Mouse (Mus musculus): ENCODE data around the gene Sfrp2. TPM values are rescaled to one million over a fixed set of nuclear protein-coding genes. Genes with fewer than 3 reads are reported as not detected.

Sfrp2 gene
- polyA plus RNA-seq, 1 experiment from 2014 or later: 166 TPM

GRCm38 (mm10) chr3:83747895-83748294, 18.2 kb upstream of the Sfrp2 start:
- Histone ChIP-seq H3K4me3 (ENCODE audit: low read length) (no peak overlapping the region), H3K9me3 (ENCODE audit: low read length) (no peaks in the 10 kb centered on the region), H3K27me3 (ENCODE audit: insufficient read depth, low read length) (no peaks in the 10 kb centered on the region), H3K36me3 (ENCODE audit: insufficient read depth, low read length) (no peaks in the 10 kb centered on the region), H3K4me2 (replicated peaks; ENCODE audit: low read depth, low read length) (no peak overlapping the region), H3K27ac (ENCODE audit: low read length) (no peak overlapping the region), H3K4me1 (ENCODE audit: insufficient read depth, low read length) (no peaks in the 10 kb centered on the region), H3K9ac (replicated peaks; ENCODE audit: low read length) (no peak overlapping the region)
- WGBS: 71% methylated on average over 5 of the region's 5 CpGs
- ATAC-seq (ENCODE audit: low FRiP score, low TSS enrichment): no peak

- no peak overlapping the region for H3K4me3 ChIP-seq (ENCODE audit: low read length)
- no peak overlapping the region for H3K4me2 ChIP-seq (replicated peaks; ENCODE audit: low read depth, low read length)
- H3K9ac ChIP-seq (replicated peaks; ENCODE audit: low read length): no peak overlapping the region
- H3K4me1 ChIP-seq (ENCODE audit: insufficient read depth, low read length): no peaks in the 10 kb centered on the region
- WGBS: 40% methylated on average over 2 of the region's 2 CpGs
- no peaks in the 10 kb centered on the region for H3K36me3 ChIP-seq (ENCODE audit: insufficient read depth, low read length)
- no peak overlapping the region for H3K27ac ChIP-seq (ENCODE audit: low read length)
- H3K9me3 ChIP-seq (ENCODE audit: low read length): 0 out of 2 replicates have a peak, but pooled peaks cover 2% of the 10 kb centered on the region
- ATAC-seq (ENCODE audit: low FRiP score, low TSS enrichment): peak; percentile 31; the same call in 1 of the 2 replicates
- no peaks in the 10 kb centered on the region for H3K27me3 ChIP-seq (ENCODE audit: insufficient read depth, low read length)
Observed at GRCm38 (mm10) chr3:83751625-83752024, 14.5 kb upstream of the Sfrp2 start.

GRCm38 (mm10) chr3:83752196-83752595, 13.9 kb upstream of the Sfrp2 start:
- 79% methylated on average over 5 of the region's 5 CpGs for WGBS

GRCm38 (mm10) chr3:83755043-83755635, 11.0 kb upstream of the Sfrp2 start:
- no peak overlapping the region for H3K4me3 ChIP-seq (ENCODE audit: low read length)
- 70% methylated on average over 15 of the region's 15 CpGs for WGBS
- no peak overlapping the region for H3K27ac ChIP-seq (ENCODE audit: low read length)
- H3K4me1 ChIP-seq (ENCODE audit: insufficient read depth, low read length): no peaks in the 10 kb centered on the region
- H3K36me3 ChIP-seq (ENCODE audit: insufficient read depth, low read length): no peaks in the 10 kb centered on the region
- H3K4me2 ChIP-seq (replicated peaks; ENCODE audit: low read depth, low read length): no peak overlapping the region
- no peak overlapping the region for H3K9ac ChIP-seq (replicated peaks; ENCODE audit: low read length)
- H3K27me3 ChIP-seq (ENCODE audit: insufficient read depth, low read length): no peaks in the 10 kb centered on the region
- ATAC-seq (ENCODE audit: low FRiP score, low TSS enrichment): no peak
- 0 out of 2 replicates have a peak, but pooled peaks cover 5% of the 10 kb centered on the region for H3K9me3 ChIP-seq (ENCODE audit: low read length)

More at GRCm38 (mm10) chr3:83752196-83752595, 13.9 kb upstream of the Sfrp2 start:
- Histone ChIP-seq H3K27me3 (ENCODE audit: insufficient read depth, low read length) (no peaks in the 10 kb centered on the region), H3K4me3 (ENCODE audit: low read length) (no peak overlapping the region), H3K36me3 (ENCODE audit: insufficient read depth, low read length) (no peaks in the 10 kb centered on the region), H3K4me2 (replicated peaks; ENCODE audit: low read depth, low read length) (no peak overlapping the region), H3K9me3 (ENCODE audit: low read length) (0 out of 2 replicates have a peak, but pooled peaks cover 5% of the 10 kb centered on the region), H3K4me1 (ENCODE audit: insufficient read depth, low read length) (no peaks in the 10 kb centered on the region), H3K9ac (replicated peaks; ENCODE audit: low read length) (no peak overlapping the region), H3K27ac (ENCODE audit: low read length) (no peak overlapping the region)
- ATAC-seq (ENCODE audit: low FRiP score, low TSS enrichment): no peak

- WGBS: 67% methylated on average over 6 of the region's 6 CpGs
- ATAC-seq (ENCODE audit: low FRiP score, low TSS enrichment): no peak
Observed at GRCm38 (mm10) chr3:83755666-83756065, 10.5 kb upstream of the Sfrp2 start.

GRCm38 (mm10) chr3:83762361-83762760, 3.8 kb upstream of the Sfrp2 start:
- Histone ChIP-seq H3K36me3 (ENCODE audit: insufficient read depth, low read length) (no peaks in the 10 kb centered on the region), H3K4me1 (ENCODE audit: insufficient read depth, low read length) (peaks cover 14% of the 10 kb centered on the region; the same call in 1 of the 2 replicates), H3K4me2 (replicated peaks; ENCODE audit: low read depth, low read length) (no peak overlapping the region), H3K4me3 (ENCODE audit: low read length) (no peak overlapping the region), H3K9ac (replicated peaks; ENCODE audit: low read length) (no peak overlapping the region), H3K27ac (ENCODE audit: low read length) (no peak overlapping the region), H3K27me3 (ENCODE audit: insufficient read depth, low read length) (peaks cover 10% of the 10 kb centered on the region; the same call in 1 of the 2 replicates), H3K9me3 (ENCODE audit: low read length) (no peaks in the 10 kb centered on the region)
- ATAC-seq (ENCODE audit: low FRiP score, low TSS enrichment): no peak
- 69% methylated on average over 10 of the region's 10 CpGs for WGBS

More at GRCm38 (mm10) chr3:83755666-83756065, 10.5 kb upstream of the Sfrp2 start:
- H3K9me3 ChIP-seq (ENCODE audit: low read length): 0 out of 2 replicates have a peak, but pooled peaks cover 5% of the 10 kb centered on the region
- no peaks in the 10 kb centered on the region for H3K36me3 ChIP-seq (ENCODE audit: insufficient read depth, low read length)
- H3K4me1 ChIP-seq (ENCODE audit: insufficient read depth, low read length): no peaks in the 10 kb centered on the region
- no peak overlapping the region for H3K4me3 ChIP-seq (ENCODE audit: low read length)
- H3K9ac ChIP-seq (replicated peaks; ENCODE audit: low read length): no peak overlapping the region
- no peak overlapping the region for H3K4me2 ChIP-seq (replicated peaks; ENCODE audit: low read depth, low read length)
- H3K27ac ChIP-seq (ENCODE audit: low read length): no peak overlapping the region
- no peaks in the 10 kb centered on the region for H3K27me3 ChIP-seq (ENCODE audit: insufficient read depth, low read length)

GRCm38 (mm10) chr3:83763551-83764548, 2.3 kb upstream of the Sfrp2 start:
- peak overlapping the region; percentile 61 for H3K9ac ChIP-seq (replicated peaks; ENCODE audit: low read length)
- H3K4me3 ChIP-seq (ENCODE audit: low read length): peak overlapping the region; percentile 43
- H3K9me3 ChIP-seq (ENCODE audit: low read length): no peaks in the 10 kb centered on the region
- peak; percentile 74 for ATAC-seq (ENCODE audit: low FRiP score, low TSS enrichment)
- no peaks in the 10 kb centered on the region for H3K36me3 ChIP-seq (ENCODE audit: insufficient read depth, low read length)
- WGBS: 9% methylated on average over 40 of the region's 40 CpGs
- H3K4me1 ChIP-seq (ENCODE audit: insufficient read depth, low read length): peaks cover 19% of the 10 kb centered on the region
- H3K4me2 ChIP-seq (replicated peaks; ENCODE audit: low read depth, low read length): peak overlapping the region; percentile 78
- H3K27me3 ChIP-seq (ENCODE audit: insufficient read depth, low read length): peaks cover 16% of the 10 kb centered on the region; the same call in 1 of the 2 replicates
- no peak overlapping the region for H3K27ac ChIP-seq (ENCODE audit: low read length)

- Histone ChIP-seq H3K27ac (ENCODE audit: low read length) (peak overlapping the region; percentile 60; the same call in 1 of the 2 replicates), H3K27me3 (ENCODE audit: insufficient read depth, low read length) (peaks cover 17% of the 10 kb centered on the region; the same call in 1 of the 2 replicates), H3K4me2 (replicated peaks; ENCODE audit: low read depth, low read length) (peak overlapping the region; percentile 74), H3K9ac (replicated peaks; ENCODE audit: low read length) (peak overlapping the region; percentile 77), H3K9me3 (ENCODE audit: low read length) (no peaks in the 10 kb centered on the region), H3K4me1 (ENCODE audit: insufficient read depth, low read length) (peaks cover 20% of the 10 kb centered on the region), H3K36me3 (ENCODE audit: insufficient read depth, low read length) (0 out of 2 replicates have a peak, but pooled peaks cover 4% of the 10 kb centered on the region), H3K4me3 (ENCODE audit: low read length) (peak overlapping the region; percentile 48)
- peak; percentile 21 for ATAC-seq (ENCODE audit: low FRiP score, low TSS enrichment)
- under 1% methylated on average over 25 of the region's 25 CpGs for WGBS
Observed at GRCm38 (mm10) chr3:83766726-83767070, 577 bp downstream of the Sfrp2 start.

- Histone ChIP-seq H3K4me3 (ENCODE audit: low read length) (peak overlapping the region; percentile 48), H3K36me3 (ENCODE audit: insufficient read depth, low read length) (peaks cover 7% of the 10 kb centered on the region; the same call in 1 of the 2 replicates), H3K27me3 (ENCODE audit: insufficient read depth, low read length) (peaks cover 17% of the 10 kb centered on the region; the same call in 1 of the 2 replicates), H3K9me3 (ENCODE audit: low read length) (no peaks in the 10 kb centered on the region), H3K9ac (replicated peaks; ENCODE audit: low read length) (peak overlapping the region; percentile 77), H3K4me1 (ENCODE audit: insufficient read depth, low read length) (peaks cover 20% of the 10 kb centered on the region), H3K27ac (ENCODE audit: low read length) (no peak overlapping the region), H3K4me2 (replicated peaks; ENCODE audit: low read depth, low read length) (peak overlapping the region; percentile 74)
- no peak for ATAC-seq (ENCODE audit: low FRiP score, low TSS enrichment)
- 5% methylated on average over 10 of the region's 10 CpGs for WGBS
Observed at GRCm38 (mm10) chr3:83767121-83767520, 1.0 kb downstream of the Sfrp2 start.

Measured in kidney, embryonic 16.5 days (tissue).